ENCODE assay signal across 21 mouse cellular contexts in genomic region chr2:173036055-173036454, GRCm38 (mm10). TPM values are rescaled to one million over a fixed set of nuclear protein-coding genes. Genes with fewer than 3 reads are reported as not detected.
DNase-seq lines count a peak whose midpoint lies in the region; ATAC-seq and TF ChIP-seq lines count a peak whose summit lies in the region.
"Had no signal": no experiment of that assay in that cellular context is flagged by ENCODE, and none has a peak within 500 bp of the region (broad histone marks: within the 10 kb centered on the region; RNA-seq: fewer than 3 reads in every experiment).

No protein-coding gene starts in this region.

- H3K9ac ChIP-seq in midbrain, postnatal 0 days (replicated peaks; ENCODE audit: low read length, poor library complexity, severe bottlenecking), result no peak overlapping the region
- peak overlapping the region; percentile 83 for H3K9ac ChIP-seq in liver, embryonic 16.5 days (ENCODE audit: low read depth, low read length)
- H3K9ac ChIP-seq: embryonic facial prominence, embryonic 13.5 days; forebrain, embryonic 13.5 days; hindbrain, embryonic 15.5 days; neural tube, embryonic 15.5 days had no signal

- H3K27ac ChIP-seq in midbrain, embryonic 10.5 days (replicated peaks), result peak overlapping the region; percentile 38; the same call in 1 of the 2 replicates
- no peak overlapping the region for H3K27ac ChIP-seq in midbrain, postnatal 0 days (ENCODE audit: low read depth, low read length)
- peak overlapping the region; percentile 50; the same call in 1 of the 2 replicates for H3K27ac ChIP-seq in limb, embryonic 10.5 days
- H3K27ac ChIP-seq in liver, embryonic 16.5 days (ENCODE audit: low read length), result peak overlapping the region; percentile 100
- H3K27ac ChIP-seq: embryonic facial prominence, embryonic 13.5 days; forebrain, embryonic 13.5 days; hindbrain, embryonic 15.5 days; neural tube, embryonic 15.5 days had no signal

- ATAC-seq in midbrain, postnatal 0 days (ENCODE audit: low FRiP score), result no peak
- no peak for ATAC-seq in liver, embryonic 16.5 days (ENCODE audit: low read depth)
- ATAC-seq: forebrain, embryonic 13.5 days; intestine, postnatal 0 days had no signal

- H3K9me3 ChIP-seq in midbrain, embryonic 10.5 days (replicated peaks), result no peaks in the 10 kb centered on the region
- no peaks in the 10 kb centered on the region for H3K9me3 ChIP-seq in midbrain, postnatal 0 days (ENCODE audit: low read length)
- H3K9me3 ChIP-seq in limb, embryonic 10.5 days (replicated peaks), result no peaks in the 10 kb centered on the region
- no peaks in the 10 kb centered on the region for H3K9me3 ChIP-seq in liver, embryonic 16.5 days (replicated peaks; ENCODE audit: control insufficient read depth, low read length)
- H3K9me3 ChIP-seq: embryonic facial prominence, embryonic 13.5 days; forebrain, embryonic 13.5 days; hindbrain, embryonic 15.5 days; neural tube, embryonic 15.5 days had no signal

- peaks cover 56% of the 10 kb centered on the region for H3K36me3 ChIP-seq in midbrain, embryonic 10.5 days
- H3K36me3 ChIP-seq in midbrain, postnatal 0 days (ENCODE audit: insufficient read depth, low read length), result peaks cover 24% of the 10 kb centered on the region
- peaks cover 54% of the 10 kb centered on the region for H3K36me3 ChIP-seq in limb, embryonic 10.5 days
- peaks cover 49% of the 10 kb centered on the region for H3K36me3 ChIP-seq in liver, embryonic 16.5 days (ENCODE audit: control insufficient read depth, insufficient read depth)

- H3K4me3 ChIP-seq in midbrain, embryonic 10.5 days, result no peak overlapping the region
- no peak overlapping the region for H3K4me3 ChIP-seq in midbrain, postnatal 0 days (ENCODE audit: low read depth, low read length)
- no peak overlapping the region for H3K4me3 ChIP-seq in limb, embryonic 10.5 days
- peak overlapping the region; percentile 32 for H3K4me3 ChIP-seq in liver, embryonic 16.5 days (ENCODE audit: low read depth, low read length)
- H3K4me3 ChIP-seq: embryonic facial prominence, embryonic 13.5 days; forebrain, embryonic 13.5 days; hindbrain, embryonic 15.5 days; neural tube, embryonic 15.5 days had no signal

- no peaks in the 10 kb centered on the region for H3K27me3 ChIP-seq in midbrain, embryonic 10.5 days (ENCODE audit: low read depth, poor library complexity, severe bottlenecking)
- no peaks in the 10 kb centered on the region for H3K27me3 ChIP-seq in midbrain, postnatal 0 days (ENCODE audit: insufficient read depth, low read length)
- no peaks in the 10 kb centered on the region for H3K27me3 ChIP-seq in limb, embryonic 10.5 days (ENCODE audit: low read depth, poor library complexity, severe bottlenecking)
- H3K27me3 ChIP-seq in liver, embryonic 16.5 days (ENCODE audit: control insufficient read depth, insufficient read depth, low read depth, low read length), result no peaks in the 10 kb centered on the region
- H3K27me3 ChIP-seq: embryonic facial prominence, embryonic 13.5 days; forebrain, embryonic 13.5 days; hindbrain, embryonic 15.5 days; neural tube, embryonic 15.5 days had no signal

- no peak overlapping the region for H3K4me2 ChIP-seq in midbrain, postnatal 0 days (ENCODE audit: low read depth, low read length, poor library complexity, severe bottlenecking)
- peak overlapping the region; percentile 67 for H3K4me2 ChIP-seq in liver, embryonic 16.5 days (ENCODE audit: low read depth, low read length)
- H3K4me2 ChIP-seq: embryonic facial prominence, embryonic 13.5 days; forebrain, embryonic 13.5 days; hindbrain, embryonic 15.5 days; neural tube, embryonic 15.5 days had no signal

- TF ChIP-seq CTCF in midbrain, postnatal 0 days (IDR thresholded peaks at IDR 0.05), result no peak

- 0 out of 2 replicates have a peak, but pooled peaks cover 7% of the 10 kb centered on the region for H3K4me1 ChIP-seq in midbrain, embryonic 10.5 days
- H3K4me1 ChIP-seq in midbrain, postnatal 0 days (ENCODE audit: insufficient read depth, low read length), result no peaks in the 10 kb centered on the region
- H3K4me1 ChIP-seq in limb, embryonic 10.5 days, result 0 out of 2 replicates have a peak, but pooled peaks cover 2% of the 10 kb centered on the region
- H3K4me1 ChIP-seq in liver, embryonic 16.5 days (ENCODE audit: control insufficient read depth, low read depth, low read length), result peaks cover 97% of the 10 kb centered on the region
- H3K4me1 ChIP-seq: embryonic facial prominence, embryonic 13.5 days; forebrain, embryonic 13.5 days; hindbrain, embryonic 15.5 days; neural tube, embryonic 15.5 days had no signal

- peak; percentile 88 for DNase-seq in heart, adult 11 months
- DNase-seq in heart, adult 18-20 months, result no peak
- no peak for DNase-seq in midbrain, embryonic 10.5 days (ENCODE audit: low spot score)
- DNase-seq in midbrain, postnatal 0 days (ENCODE audit: low spot score), result no peak
- no peak for DNase-seq in limb, embryonic 10.5 days (ENCODE audit: low spot score)
- DNase-seq in layer of hippocampus, adult 18-20 months (ENCODE audit: low spot score in 2 of 2), result no peak
- DNase-seq: adrenal gland, adult 2 months; cerebellum, adult 18-20 months; kidney, postnatal 10 days; lung, adult 2 months; spleen, adult 18-20 months; thymus, postnatal 36 days had no signal

- 86% methylated on average over 5 of the region's 5 CpGs for WGBS in midbrain, embryonic 10.5 days
- WGBS in midbrain, postnatal 0 days, result 91% methylated on average over 5 of the region's 5 CpGs
- 88% methylated on average over 5 of the region's 5 CpGs for WGBS in limb, embryonic 10.5 days
- WGBS in liver, embryonic 16.5 days (ENCODE audit: insufficient replicate concordance), result 62% methylated on average over 5 of the region's 5 CpGs

RNA-seq across cellular contexts. Expression of gene Rbm38, which starts 15.8 kb away (rescaled TPM):
- total RNA-seq in heart, adult 18-20 months (2021), result 100 to 1,000 TPM; 171 to 173 TPM
- 94.6 and 107 TPM in 2 replicates for polyA plus RNA-seq in midbrain, embryonic 10.5 days (2016; fragmentation: Nextera tagmentation; extraction: Ambion mirVana)
- total RNA-seq in midbrain, postnatal 0 days (2014; rRNA removed), result 7.6 and 8.4 TPM in 2 replicates
- polyA plus RNA-seq in midbrain, postnatal 0 days (2015; fragmentation: Nextera tagmentation; extraction: Ambion mirVana), result 7.3 and 7.4 TPM in 2 replicates
- 74.1 and 97.5 TPM in 2 replicates for polyA plus RNA-seq in limb, embryonic 10.5 days (2016; fragmentation: Nextera tagmentation; extraction: Ambion mirVana)
- polyA plus RNA-seq in liver, embryonic 16.5 days (2015; fragmentation: Nextera tagmentation; extraction: Ambion mirVana), result 279 and 350 TPM in 2 replicates
- total RNA-seq in layer of hippocampus, adult 18-20 months (2021), result 1 to 10 TPM; 4.5 to 4.7 TPM

RNA-seq across cellular contexts. Expression of gene Rae1, which starts 36.1 kb away (rescaled TPM):
- 10 to 100 TPM; 21.5 to 21.8 TPM for total RNA-seq in heart, adult 18-20 months (2021)
- 155 and 169 TPM in 2 replicates for polyA plus RNA-seq in midbrain, embryonic 10.5 days (2016; fragmentation: Nextera tagmentation; extraction: Ambion mirVana)
- 93.8 and 98.3 TPM in 2 replicates for total RNA-seq in midbrain, postnatal 0 days (2014; rRNA removed)
- polyA plus RNA-seq in midbrain, postnatal 0 days (2015; fragmentation: Nextera tagmentation; extraction: Ambion mirVana), result 127 and 130 TPM in 2 replicates
- polyA plus RNA-seq in limb, embryonic 10.5 days (2016; fragmentation: Nextera tagmentation; extraction: Ambion mirVana), result 179 and 196 TPM in 2 replicates
- 55.2 and 56.6 TPM in 2 replicates for polyA plus RNA-seq in liver, embryonic 16.5 days (2015; fragmentation: Nextera tagmentation; extraction: Ambion mirVana)
- total RNA-seq in layer of hippocampus, adult 18-20 months (2021), result 10 to 100 TPM; 70.3 to 75.5 TPM

RNA-seq across cellular contexts. Expression of gene Spo11, which starts 58.6 kb away (rescaled TPM):
- total RNA-seq in heart, adult 18-20 months (2021), result not detected
- polyA plus RNA-seq in midbrain, embryonic 10.5 days (2016; fragmentation: Nextera tagmentation; extraction: Ambion mirVana), result 0.20 and 0.40 TPM in 2 replicates
- total RNA-seq in midbrain, postnatal 0 days (2014; rRNA removed), result 1.7 and 2.8 TPM in 2 replicates
- polyA plus RNA-seq in midbrain, postnatal 0 days (2015; fragmentation: Nextera tagmentation; extraction: Ambion mirVana), result 1.1 and 1.6 TPM in 2 replicates
- polyA plus RNA-seq in limb, embryonic 10.5 days (2016; fragmentation: Nextera tagmentation; extraction: Ambion mirVana), result 0.36 and 0.79 TPM in 2 replicates
- not detected in 2 replicates for polyA plus RNA-seq in liver, embryonic 16.5 days (2015; fragmentation: Nextera tagmentation; extraction: Ambion mirVana)
- not detected for total RNA-seq in layer of hippocampus, adult 18-20 months (2021)
- total RNA-seq: adrenal gland, adult 2 months; gastrocnemius, adult 18-20 months had no signal
- polyA plus RNA-seq: adrenal gland, adult 2 months; C2C12; heart, embryonic 14.5 days; intestine, postnatal 0 days had no signal
